Mouse (Mus musculus): ENCODE results near the gene Ms4a13. TPM values are rescaled to one million over a fixed set of nuclear protein-coding genes. Genes with fewer than 3 reads are reported as not detected.
"Not testable (repeated sequence)": the region's sequence is repeated elsewhere in the genome, so short reads cannot be mapped to it uniquely, and the experiment has no call there.

The Ms4a13 gene
- polyA plus RNA-seq, 1 experiment from 2014 or later: not detected

GRCm38 (mm10) chr19:11135336-11135735, 61.2 kb downstream of the Ms4a13 start:
- Histone ChIP-seq H3K36me3 (no peaks in the 10 kb centered on the region), H3K27me3 (no peaks in the 10 kb centered on the region), H3K4me3 (no peak overlapping the region), H3K4me1 (no peaks in the 10 kb centered on the region), H3K9ac (no peak overlapping the region), H3K9me3 (no peaks in the 10 kb centered on the region), H3K27ac (no peak overlapping the region), H3K4me2 (no peak overlapping the region)
- 67% methylated on average over 4 of the region's 4 CpGs for WGBS
- ATAC-seq (ENCODE audit: insufficient number of reproducible peaks, insufficient read depth, low FRiP score, low TSS enrichment, low read depth): no peak

GRCm38 (mm10) chr19:11134852-11135251, 61.7 kb downstream of the Ms4a13 start:
- no peak for ATAC-seq (ENCODE audit: insufficient number of reproducible peaks, insufficient read depth, low FRiP score, low TSS enrichment, low read depth)

GRCm38 (mm10) chr19:11130776-11131175, 65.8 kb downstream of the Ms4a13 start, which contains the start of gene 1700017D01Rik:
1700017D01Rik (minus strand) TSS chr19:11130876.
- not testable (repeated sequence) for H3K4me2 ChIP-seq; H3K4me3 ChIP-seq; H3K27me3 ChIP-seq; H3K27ac ChIP-seq; H3K36me3 ChIP-seq; H3K9ac ChIP-seq; H3K9me3 ChIP-seq; ATAC-seq (ENCODE audit: insufficient number of reproducible peaks, insufficient read depth, low FRiP score, low TSS enrichment, low read depth); H3K4me1 ChIP-seq
- 87% methylated on average over 8 of the region's 8 CpGs for WGBS

More at GRCm38 (mm10) chr19:11134852-11135251, 61.7 kb downstream of the Ms4a13 start:
- Histone ChIP-seq H3K4me3 (no peak overlapping the region), H3K36me3 (no peaks in the 10 kb centered on the region), H3K27me3 (no peaks in the 10 kb centered on the region), H3K9ac (no peak overlapping the region), H3K4me2 (no peak overlapping the region), H3K9me3 (no peaks in the 10 kb centered on the region), H3K4me1 (no peaks in the 10 kb centered on the region), H3K27ac (no peak overlapping the region)
- 81% methylated on average over 2 of the region's 2 CpGs for WGBS

- Histone ChIP-seq H3K36me3 (no peaks in the 10 kb centered on the region), H3K27ac (no peak overlapping the region), H3K9me3 (peaks cover 5% of the 10 kb centered on the region; the same call in 1 of the 2 replicates), H3K9ac (no peak overlapping the region), H3K4me3 (no peak overlapping the region), H3K4me2 (no peak overlapping the region), H3K27me3 (no peaks in the 10 kb centered on the region), H3K4me1 (no peaks in the 10 kb centered on the region)
- 81% methylated on average over 1 of the region's 1 CpGs for WGBS
- ATAC-seq (ENCODE audit: insufficient number of reproducible peaks, insufficient read depth, low FRiP score, low TSS enrichment, low read depth): no peak
Observed at GRCm38 (mm10) chr19:11129702-11130101, 66.8 kb downstream of the Ms4a13 start.

GRCm38 (mm10) chr19:11121016-11121420, 75.5 kb downstream of the Ms4a13 start:
- not testable (repeated sequence) for H3K27me3 ChIP-seq, H3K36me3 ChIP-seq, H3K27ac ChIP-seq, H3K9ac ChIP-seq, H3K4me1 ChIP-seq, H3K9me3 ChIP-seq
- Histone ChIP-seq H3K4me3 (peak overlapping the region; percentile 41), H3K4me2 (peak overlapping the region; percentile 52)
- WGBS: 2% methylated on average over 16 of the region's 38 CpGs
- ATAC-seq (ENCODE audit: insufficient number of reproducible peaks, insufficient read depth, low FRiP score, low TSS enrichment, low read depth): peak; percentile 90

Other genes starting within 250 kb of the Ms4a13 start
- 27.4 and 31.6 TPM in 2 replicates for gene Ccdc86, start 247.5 kb downstream of the Ms4a13 start, polyA plus RNA-seq (2015; fragmentation: Nextera tagmentation; extraction: Ambion mirVana)
- not detected in 2 replicates for gene Ms4a10, start 222.1 kb downstream of the Ms4a13 start, polyA plus RNA-seq (2015; fragmentation: Nextera tagmentation; extraction: Ambion mirVana)
- gene Ms4a15, start 203.5 kb downstream of the Ms4a13 start, polyA plus RNA-seq (2015; fragmentation: Nextera tagmentation; extraction: Ambion mirVana): not detected in 2 replicates
- gene Ms4a18, start 178.7 kb downstream of the Ms4a13 start, polyA plus RNA-seq (2015; fragmentation: Nextera tagmentation; extraction: Ambion mirVana): not detected in 2 replicates
- gene Ms4a8a, start 115.6 kb downstream of the Ms4a13 start, polyA plus RNA-seq (2015; fragmentation: Nextera tagmentation; extraction: Ambion mirVana): not detected in 2 replicates
- not detected in 2 replicates for gene 1700017D01Rik, start 65.9 kb downstream of the Ms4a13 start, polyA plus RNA-seq (2015; fragmentation: Nextera tagmentation; extraction: Ambion mirVana)
- not detected in 2 replicates for gene 1700025F22Rik, start 31.4 kb downstream of the Ms4a13 start, polyA plus RNA-seq (2015; fragmentation: Nextera tagmentation; extraction: Ambion mirVana)
- gene Ms4a12, start 35.7 kb upstream of the Ms4a13 start, polyA plus RNA-seq (2015; fragmentation: Nextera tagmentation; extraction: Ambion mirVana): not detected in 2 replicates
- gene Ms4a1, start 69.5 kb upstream of the Ms4a13 start, polyA plus RNA-seq (2015; fragmentation: Nextera tagmentation; extraction: Ambion mirVana): not detected in 2 replicates
- not detected in 2 replicates for gene Ms4a5, start 87.1 kb upstream of the Ms4a13 start, polyA plus RNA-seq (2015; fragmentation: Nextera tagmentation; extraction: Ambion mirVana)
- not detected in 2 replicates for gene Ms4a14, start 117.7 kb upstream of the Ms4a13 start, polyA plus RNA-seq (2015; fragmentation: Nextera tagmentation; extraction: Ambion mirVana)
- gene Ms4a7, start 139.4 kb upstream of the Ms4a13 start, polyA plus RNA-seq (2015; fragmentation: Nextera tagmentation; extraction: Ambion mirVana): 3.2 and 3.5 TPM in 2 replicates
- gene Ms4a4a, start 178.8 kb upstream of the Ms4a13 start, polyA plus RNA-seq (2015; fragmentation: Nextera tagmentation; extraction: Ambion mirVana): 3.2 and 4.6 TPM in 2 replicates
- 0.52 and 0.59 TPM in 2 replicates for gene Ms4a4c, start 208.0 kb upstream of the Ms4a13 start, polyA plus RNA-seq (2015; fragmentation: Nextera tagmentation; extraction: Ambion mirVana)
- 0.13 TPM in 1 of 2 replicates, not detected in the other for gene Ms4a4b, start 246.8 kb upstream of the Ms4a13 start, polyA plus RNA-seq (2015; fragmentation: Nextera tagmentation; extraction: Ambion mirVana)

Data from embryonic facial prominence, embryonic 13.5 days (tissue).